Mouse (Mus musculus): ENCODE measurements around the gene Them5.
A peak's percentile ranks its signal among the peaks of the same experiment; 100 is the strongest.

The Them5 gene

DNA sequence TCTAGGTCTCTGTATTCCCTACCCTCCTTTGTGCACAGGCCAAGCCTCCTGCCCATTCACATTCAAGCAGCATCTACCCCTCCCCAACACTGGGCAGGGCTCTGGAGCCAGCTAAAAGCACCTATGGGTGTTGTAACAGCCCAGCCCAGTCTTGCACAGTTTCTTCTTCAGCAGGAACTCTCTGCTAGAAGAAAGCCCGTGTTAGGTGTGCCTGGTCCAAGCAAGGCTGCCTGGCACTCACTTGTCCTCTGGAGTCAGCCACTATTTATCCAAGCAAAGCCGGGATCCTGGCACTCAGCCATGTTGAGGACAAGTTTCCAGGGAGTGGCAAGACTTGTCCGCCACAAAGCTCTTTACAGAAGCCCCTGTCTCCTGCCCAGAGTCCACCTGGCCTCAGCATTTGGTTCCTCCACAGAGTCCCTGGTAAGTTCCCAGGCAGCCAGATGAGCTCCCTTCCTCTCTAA, at the start of gene Them5:
Gene Them5 (plus strand): TSS at position 141 of the 464 bp plus-strand sequence.
- no peak for DNase-seq

GRCm38 (mm10) chr3:94305457-94305856, 36.4 kb upstream of the Them5 start:
- no peak for DNase-seq

DNA sequence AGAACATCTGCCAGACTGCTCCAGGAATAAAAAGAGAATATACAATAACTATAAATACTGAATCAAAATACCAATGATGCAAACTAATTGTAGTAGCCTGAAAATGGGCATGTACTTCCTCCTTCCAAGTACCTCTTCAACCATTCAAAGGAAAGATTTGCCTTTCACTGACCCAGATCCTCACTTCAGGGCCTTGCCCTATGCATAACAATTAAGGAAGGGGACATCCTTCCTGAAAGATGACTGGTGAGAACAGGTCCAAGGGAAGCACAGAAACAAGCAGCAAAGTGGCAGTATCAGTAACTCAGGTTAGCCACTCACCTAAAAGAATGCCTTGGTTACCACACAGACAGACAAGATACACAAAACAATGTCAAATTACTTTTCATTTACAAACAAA, 34.9 kb upstream of the Them5 start:
- no peak for DNase-seq

- peak; percentile 78 to 80 for DNase-seq
Observed at GRCm38 (mm10) chr3:94309633-94310363, 32.1 kb upstream of the Them5 start, which contains the start of gene Them4. Gene Them4 (plus strand): TSS chr3:94310089.

DNA sequence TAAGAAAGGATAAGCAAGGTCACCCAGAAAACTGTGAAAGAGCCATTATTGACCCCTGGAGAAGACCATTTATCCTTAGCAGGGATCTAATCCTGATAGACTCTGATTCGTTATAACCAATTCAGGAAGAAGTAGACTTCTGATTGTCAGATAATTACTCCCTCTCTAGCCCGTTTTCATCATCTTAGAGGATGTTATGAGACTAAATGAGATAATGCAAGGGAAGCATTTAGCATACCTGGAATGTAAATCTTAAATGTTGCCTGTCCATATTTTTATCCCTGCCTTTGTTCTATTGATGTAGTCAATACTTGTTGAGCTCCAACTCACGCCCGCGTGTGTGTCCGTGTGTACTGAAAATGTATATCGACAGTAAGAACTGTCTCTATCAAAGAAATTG, 31.4 kb upstream of the Them5 start:
- no peak for DNase-seq

DNA sequence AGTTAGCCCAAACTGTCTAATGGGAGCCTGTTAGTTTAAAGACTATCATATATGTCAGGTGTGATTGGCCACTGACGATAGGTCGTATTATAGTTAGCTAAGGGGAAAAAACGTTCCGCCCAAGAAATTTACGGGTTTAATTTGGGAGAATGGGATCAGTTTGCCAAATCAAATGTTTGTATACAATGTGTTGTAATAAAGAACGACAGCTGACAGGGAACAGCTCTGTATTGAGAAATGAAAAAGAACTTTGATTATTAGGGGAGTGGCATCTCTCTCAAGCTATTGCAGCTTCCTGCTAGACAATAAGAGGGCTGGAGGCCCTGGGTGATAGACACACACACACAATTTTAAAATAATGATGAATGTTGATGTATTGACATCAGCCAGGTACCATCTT, 31.0 kb upstream of the Them5 start:
- DNase-seq, result no peak

DNA sequence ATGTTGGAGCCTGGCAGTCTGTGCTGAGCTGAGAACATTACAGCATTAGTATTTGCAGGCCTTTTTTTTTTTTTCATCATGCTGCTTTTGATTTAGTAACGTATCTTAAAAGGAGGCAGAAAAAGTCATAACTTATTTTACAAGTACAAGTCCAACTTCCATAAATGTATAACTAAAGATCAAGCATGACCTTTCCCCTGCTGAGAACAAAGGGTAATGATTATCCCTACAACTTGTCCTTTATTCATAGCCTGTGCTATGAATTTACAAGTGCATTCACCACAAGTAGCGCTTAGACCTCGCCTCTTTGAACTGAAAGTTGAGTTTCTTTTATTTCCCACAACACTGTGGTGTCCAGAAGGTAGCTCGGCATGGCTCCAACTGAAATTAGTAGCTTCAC, 30.5 kb upstream of the Them5 start:
- DNase-seq, result no peak

DNA sequence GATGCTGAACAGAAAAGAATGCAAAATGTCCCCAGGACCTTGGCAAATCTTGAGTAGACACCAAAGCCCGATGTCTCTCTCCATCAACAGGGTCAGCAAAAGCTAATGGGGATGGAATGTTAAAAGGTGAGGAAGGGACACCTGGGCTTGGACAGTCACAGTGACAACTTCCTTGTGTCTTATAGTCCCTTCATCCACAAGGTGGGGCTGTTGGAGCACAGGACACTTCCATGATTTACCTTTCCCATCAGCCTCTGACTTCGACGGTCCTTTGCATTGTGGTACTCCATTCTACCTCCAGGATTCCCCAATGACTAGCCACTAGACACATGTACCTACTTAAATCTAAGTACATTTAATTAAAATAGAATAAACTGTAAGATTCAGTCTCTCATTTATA, 13.2 kb upstream of the Them5 start:
- no peak for DNase-seq

DNA sequence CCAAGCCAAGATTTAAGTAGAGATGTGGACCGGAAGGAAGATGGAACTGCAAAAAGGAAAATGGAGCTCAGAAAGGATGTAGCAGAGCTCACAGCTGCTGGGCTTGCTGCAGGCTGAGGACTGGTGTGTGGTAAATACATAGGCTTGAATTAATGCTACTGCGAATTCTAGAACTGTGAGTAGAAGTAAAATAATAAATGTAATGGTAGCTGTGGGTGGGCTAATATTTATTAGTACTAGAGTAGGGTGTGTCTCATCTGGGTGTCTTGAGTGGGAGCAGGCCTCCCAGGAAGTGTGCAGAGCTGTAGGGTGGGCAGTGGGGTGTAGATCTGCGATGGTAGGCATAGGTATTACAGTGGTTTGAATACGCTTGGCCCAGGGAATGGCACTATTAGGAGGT, 7.5 kb upstream of the Them5 start:
- DNase-seq, result no peak

DNA sequence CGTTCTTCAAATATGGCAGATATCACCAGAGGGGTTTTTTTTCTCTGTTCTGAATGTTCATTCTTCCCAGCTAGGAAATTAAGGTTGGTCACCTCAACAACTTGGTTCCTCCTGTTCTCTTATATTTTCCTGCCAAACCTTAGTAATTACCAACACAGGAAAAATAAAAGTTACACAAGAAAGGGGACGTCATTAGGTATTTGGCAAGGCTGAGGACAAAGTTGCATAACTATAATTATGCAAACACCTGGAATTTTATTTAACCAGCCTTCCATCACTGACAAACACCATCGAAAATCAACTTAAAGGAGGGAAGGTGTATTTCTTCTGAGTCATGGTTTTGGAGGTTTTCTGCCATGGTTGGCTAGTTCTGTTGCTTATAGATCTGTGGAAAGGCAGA, 3.4 kb upstream of the Them5 start:
- DNase-seq, result no peak

GRCm38 (mm10) chr3:94342552-94342951, 653 bp downstream of the Them5 start:
- no peak for DNase-seq

GRCm38 (mm10) chr3:94344182-94344581, 2.3 kb downstream of the Them5 start:
- no peak for DNase-seq

DNA sequence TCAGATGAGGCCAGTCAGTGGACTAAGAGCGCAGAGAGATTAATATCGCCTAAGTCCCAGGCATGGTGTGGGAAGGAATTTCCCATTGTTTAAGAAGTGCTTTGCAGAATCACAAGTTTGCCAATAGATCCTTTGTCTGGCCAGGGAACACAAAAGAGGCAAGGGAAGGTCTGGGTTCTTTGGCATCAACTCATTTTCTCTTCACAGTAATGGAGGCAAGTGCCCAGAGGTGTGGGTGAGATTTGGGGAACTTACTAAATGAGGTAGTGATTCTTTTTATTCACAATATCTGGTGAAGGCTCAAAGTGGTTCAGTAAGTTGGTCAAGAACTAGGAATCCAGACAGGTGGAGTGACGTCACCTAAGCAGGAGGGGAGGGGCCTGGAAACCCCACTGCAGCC, 3.0 kb downstream of the Them5 start:
- DNase-seq, result no peak

DNA sequence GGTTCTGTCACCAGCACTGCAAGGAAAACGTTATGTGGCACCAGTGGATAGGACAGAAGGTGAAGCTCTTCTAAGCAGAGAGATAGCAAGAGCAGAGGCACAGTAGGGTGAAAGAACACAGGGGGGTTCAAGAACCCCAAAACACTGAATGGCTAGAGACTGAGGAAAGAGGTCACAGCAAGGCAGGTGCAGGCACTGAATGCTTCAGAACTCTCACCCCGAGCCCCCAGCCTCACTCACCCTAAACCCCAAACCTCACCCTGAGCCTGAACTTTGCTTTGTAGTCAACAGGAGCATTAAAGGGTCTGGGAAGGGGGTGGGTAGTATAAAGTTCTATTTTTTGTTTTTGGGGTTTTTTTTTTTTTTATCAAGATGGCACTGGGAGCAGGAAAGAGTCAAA, 6.2 kb downstream of the Them5 start:
- no peak for DNase-seq

- DNase-seq, result no peak
Observed at GRCm38 (mm10) chr3:94360812-94361211, 18.9 kb downstream of the Them5 start.

DNA sequence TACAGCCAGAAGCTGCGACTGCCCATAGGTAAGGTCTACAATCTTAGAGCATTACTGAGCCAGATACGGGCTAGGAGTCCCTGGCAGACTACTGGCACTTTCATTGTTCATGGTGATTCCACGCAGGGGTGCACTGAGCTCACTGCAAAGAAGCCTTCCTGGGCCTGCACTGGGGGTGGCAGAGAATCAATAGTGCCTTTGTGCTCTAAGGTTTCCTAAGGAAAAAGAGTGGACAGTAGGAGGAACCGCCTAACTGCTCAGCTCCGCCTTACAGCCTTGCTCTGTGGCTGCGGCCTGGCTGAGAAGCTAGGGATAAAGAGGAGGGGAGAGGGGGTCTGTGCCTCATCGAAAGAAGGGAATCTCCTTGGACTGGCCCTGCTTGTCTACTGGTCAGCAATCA, 20.2 kb downstream of the Them5 start, which contains the start of gene C2cd4d:
Gene C2cd4d (plus strand): TSS at position 301 of the 400 bp plus-strand sequence.
- no peak for DNase-seq

DNA sequence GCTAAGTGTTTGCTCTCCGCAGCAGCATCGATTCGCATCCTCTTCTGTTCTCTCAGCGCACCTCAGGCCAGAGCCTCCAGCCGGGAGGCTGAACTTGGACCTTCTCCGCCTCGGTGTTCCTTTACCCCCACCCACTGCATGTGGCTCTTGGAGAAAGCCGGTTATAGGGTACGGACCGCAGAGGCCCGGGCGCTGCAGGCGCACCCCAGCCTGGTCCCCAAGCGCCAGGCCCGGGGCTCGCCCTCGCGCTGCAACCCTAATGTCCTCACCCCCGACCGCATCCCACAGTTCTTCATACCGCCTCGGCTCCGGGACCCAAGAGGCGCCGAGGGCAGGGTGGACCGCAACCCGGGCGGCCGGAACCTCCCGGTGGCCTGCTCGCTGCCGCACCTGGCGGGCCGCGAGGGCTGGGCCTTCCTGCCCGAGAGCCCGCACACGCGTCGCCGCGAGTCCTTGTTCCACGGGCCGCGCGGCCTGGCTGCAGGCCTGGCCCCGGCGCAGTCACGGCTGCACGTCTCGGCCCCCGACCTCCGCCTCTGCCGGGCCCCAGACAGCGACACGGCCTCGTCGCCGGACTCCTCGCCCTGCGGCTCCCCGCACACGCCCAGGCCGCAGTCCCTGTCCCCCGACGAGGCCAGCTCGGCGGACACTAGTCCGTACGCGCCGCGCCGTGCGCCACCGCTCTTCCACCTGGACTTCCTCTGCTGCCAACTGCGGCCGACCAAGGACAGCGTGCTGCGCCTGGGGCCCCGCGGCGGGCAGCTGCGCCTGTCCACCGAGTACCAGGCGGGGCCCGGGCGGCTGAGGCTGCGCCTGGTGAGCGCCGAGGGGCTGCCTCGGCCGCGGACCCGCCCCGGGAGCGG, 21.6 kb downstream of the Them5 start:
- DNase-seq, result no peak

- DNase-seq, result no peak
Observed at GRCm38 (mm10) chr3:94364154-94364526, 22.2 kb downstream of the Them5 start.

GRCm38 (mm10) chr3:94366761-94367160, 24.9 kb downstream of the Them5 start:
- peak; percentile 76 to 78 for DNase-seq

DNA sequence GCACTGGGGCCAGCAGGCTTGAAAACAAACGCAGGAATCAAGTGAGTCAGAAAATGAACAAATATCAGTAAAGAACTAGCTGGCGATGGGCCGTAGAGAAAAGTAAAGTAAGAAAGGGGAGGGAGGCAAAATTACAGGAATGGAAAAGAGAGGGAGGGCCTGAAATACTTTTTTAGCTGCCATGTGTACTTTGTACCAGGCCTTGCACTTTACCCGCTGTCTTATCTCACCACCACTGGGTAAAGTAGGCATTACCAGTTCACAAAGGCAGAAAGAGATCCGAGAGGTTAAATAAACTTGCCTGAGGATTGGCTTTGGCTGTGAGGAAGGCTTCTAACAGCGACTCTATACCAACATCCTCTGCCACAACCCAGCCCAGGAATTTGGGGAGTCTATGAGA, 25.6 kb downstream of the Them5 start:
- DNase-seq, result no peak

- DNase-seq, result no peak
Observed at GRCm38 (mm10) chr3:94368631-94369030, 26.7 kb downstream of the Them5 start.

DNA sequence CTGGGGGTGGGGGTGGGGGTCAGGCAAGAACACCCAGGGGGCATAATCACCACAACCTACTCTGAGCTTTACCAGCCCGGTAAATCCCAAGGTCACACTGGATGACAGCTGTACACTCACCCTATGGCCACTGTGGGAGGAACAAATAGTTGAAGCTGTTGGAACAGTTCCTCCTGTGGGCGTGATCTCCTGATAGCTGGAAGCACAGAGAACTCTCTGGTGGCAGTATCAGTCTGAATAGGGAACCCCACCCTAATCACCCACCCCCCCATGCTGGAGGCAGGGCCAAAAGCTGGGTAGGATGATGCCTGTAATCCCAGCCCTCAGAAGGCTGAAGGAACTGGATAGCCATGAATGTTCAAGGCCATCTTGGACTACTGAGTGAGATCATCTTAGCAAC, 27.8 kb downstream of the Them5 start:
- DNase-seq, result no peak

GRCm38 (mm10) chr3:94371637-94372036, 29.7 kb downstream of the Them5 start:
- DNase-seq, result no peak

DNA sequence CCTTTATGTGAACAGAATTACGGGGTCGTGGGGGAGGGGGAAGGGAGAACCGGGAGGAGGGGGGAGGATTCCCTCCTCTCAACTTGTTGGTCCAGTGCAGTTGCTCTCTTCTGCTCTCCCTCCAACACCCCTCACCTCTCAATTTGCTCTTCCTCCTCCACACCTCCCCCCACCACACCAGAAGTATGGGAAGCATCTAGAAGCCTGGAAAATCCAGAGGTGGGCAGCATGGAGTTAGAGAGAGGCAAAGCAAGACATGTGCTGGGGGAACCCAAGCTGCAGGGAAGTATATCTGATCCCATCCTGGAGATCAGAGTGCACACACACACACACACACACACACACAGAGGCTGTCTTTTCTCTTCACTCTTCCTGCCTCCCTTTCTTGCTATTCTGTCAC, 30.1 kb downstream of the Them5 start:
- DNase-seq, result no peak
